Mouse (Mus musculus): ENCODE measurements around the gene Slc17a4. TPM values are rescaled to one million over a fixed set of nuclear protein-coding genes. Genes with fewer than 3 reads are reported as not detected.

Slc17a4 gene
- total RNA-seq (2012; rRNA removed): not detected in 2 replicates

GRCm38 (mm10) chr13:23914376-23915167 is at the start of gene Slc17a4:
Gene Slc17a4 (minus strand): TSS chr13:23915009.
- TF ChIP-seq CHD2 (IDR thresholded peaks at IDR 0.05; ENCODE audit: low read depth, low read length) (no peak), MAFK (IDR thresholded peaks at IDR 0.05; ENCODE audit: insufficient read depth, low read depth, low read length) (no peak), ZC3H11A (IDR thresholded peaks at IDR 0.05; ENCODE audit: borderline replicate concordance, low read depth, low read length) (no peak), HCFC1 (IDR thresholded peaks at IDR 0.05; ENCODE audit: borderline replicate concordance, insufficient read depth, low read length) (no peak), ZNF384 (IDR thresholded peaks at IDR 0.05; ENCODE audit: low read depth, low read length) (no peak)
- no peak within 1 kb of the TSS for H3K27ac ChIP-seq (ENCODE audit: insufficient read depth, low read depth, low read length, poor library complexity, severe bottlenecking)
- no peak within 1 kb of the TSS for H3K9ac ChIP-seq (ENCODE audit: insufficient read depth, low read depth, low read length, poor library complexity, severe bottlenecking)

DNA sequence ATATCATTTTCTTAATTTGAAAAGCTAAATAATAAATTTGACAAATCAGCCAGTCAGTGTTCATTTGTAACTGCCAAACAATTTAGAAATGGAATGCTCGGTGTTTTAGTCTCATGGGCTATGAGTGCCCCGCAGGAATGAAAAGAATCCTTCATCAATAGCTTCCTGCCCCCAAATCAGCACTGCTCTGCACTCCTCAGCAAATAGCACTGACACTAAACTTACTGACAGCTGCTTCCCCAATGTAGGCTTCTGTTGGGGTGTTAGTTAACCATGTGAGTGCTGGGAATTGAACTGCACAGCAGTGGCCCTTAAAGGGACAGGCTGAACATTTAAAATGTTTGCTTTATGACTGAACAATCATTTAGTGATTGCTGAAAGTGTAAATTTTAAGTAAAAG is 45.0 kb upstream of the Slc17a4 start:
- Histone ChIP-seq H3K27ac (ENCODE audit: insufficient read depth, low read depth, low read length, poor library complexity, severe bottlenecking) (no peak overlapping the region), H3K4me3 (ENCODE audit: insufficient read depth in 1 of 2, low read depth in 1 of 2, low read length in 2 of 2, poor library complexity in 1 of 2, severe bottlenecking in 1 of 2) (no peak overlapping the region), H3K9me3 (ENCODE audit: control insufficient read depth, insufficient read depth, low read depth, low read length) (no peaks in the 10 kb centered on the region), H3K9ac (ENCODE audit: insufficient read depth, low read depth, low read length, poor library complexity, severe bottlenecking) (no peak overlapping the region), H3K4me1 (ENCODE audit: control insufficient read depth in 2 of 2, insufficient read depth in 2 of 2, low read length in 2 of 2, poor library complexity in 1 of 2) (no peaks in the 10 kb centered on the region), H3K36me3 (ENCODE audit: control insufficient read depth, insufficient read depth, low read length, poor library complexity, severe bottlenecking) (no peaks in the 10 kb centered on the region)
- no peak for DNase-seq (ENCODE audit: low read depth, low spot score)
- in situ Hi-C loops (cut with MboI; ENCODE audit: low sequenced_read_pairs in 2 of 2, unreplicated experiment in 2 of 2): no loop called here
- TF ChIP-seq HCFC1 (IDR thresholded peaks at IDR 0.05; ENCODE audit: borderline replicate concordance, insufficient read depth, low read length) (no peak), CHD2 (IDR thresholded peaks at IDR 0.05; ENCODE audit: low read depth, low read length) (no peak), MAFK (IDR thresholded peaks at IDR 0.05; ENCODE audit: insufficient read depth, low read depth, low read length) (no peak), ZNF384 (IDR thresholded peaks at IDR 0.05; ENCODE audit: low read depth, low read length) (no peak), ZC3H11A (IDR thresholded peaks at IDR 0.05; ENCODE audit: borderline replicate concordance, low read depth, low read length) (no peak)

More at GRCm38 (mm10) chr13:23914376-23915167, at the start of gene Slc17a4:
- no peak for DNase-seq (ENCODE audit: low read depth, low spot score)
- no peak within 1 kb of the TSS for H3K4me3 ChIP-seq (ENCODE audit: insufficient read depth in 1 of 2, low read depth in 1 of 2, low read length in 2 of 2, poor library complexity in 1 of 2, severe bottlenecking in 1 of 2)
- H3K9me3 ChIP-seq (ENCODE audit: control insufficient read depth, insufficient read depth, low read depth, low read length): no peaks in the 10 kb centered on the region
- H3K4me1 ChIP-seq (ENCODE audit: control insufficient read depth in 2 of 2, insufficient read depth in 2 of 2, low read length in 2 of 2, poor library complexity in 1 of 2): no peaks in the 10 kb centered on the region
- in situ Hi-C loops (cut with MboI; ENCODE audit: low sequenced_read_pairs in 2 of 2, unreplicated experiment in 2 of 2): no loop called here
- H3K36me3 ChIP-seq (ENCODE audit: control insufficient read depth, insufficient read depth, low read length, poor library complexity, severe bottlenecking): no peaks in the 10 kb centered on the region

DNA sequence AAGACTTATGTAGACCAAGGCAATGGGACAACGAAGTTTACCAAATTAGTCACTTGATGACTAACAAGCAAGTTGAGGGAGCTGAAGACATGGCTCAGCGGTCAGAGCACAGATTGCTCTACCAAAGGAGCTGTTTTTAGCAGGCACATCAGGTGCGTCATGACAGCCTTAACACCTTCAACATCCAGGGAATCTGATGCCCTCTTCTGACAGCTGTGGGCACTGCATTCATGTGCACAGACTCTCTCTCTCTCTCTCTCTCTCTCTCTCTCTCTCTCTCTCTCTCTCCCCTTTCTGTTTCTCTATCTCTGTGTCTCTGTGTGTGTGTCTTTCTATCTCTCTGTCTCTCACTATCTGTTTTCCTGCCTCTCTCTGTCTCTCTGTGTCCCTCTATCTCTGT is 36.1 kb upstream of the Slc17a4 start:
- H3K9me3 ChIP-seq (ENCODE audit: control insufficient read depth, insufficient read depth, low read depth, low read length): no peaks in the 10 kb centered on the region
- no peak overlapping the region for H3K4me3 ChIP-seq (ENCODE audit: insufficient read depth in 1 of 2, low read depth in 1 of 2, low read length in 2 of 2, poor library complexity in 1 of 2, severe bottlenecking in 1 of 2)
- no peak for DNase-seq (ENCODE audit: low read depth, low spot score)
- no peaks in the 10 kb centered on the region for H3K4me1 ChIP-seq (ENCODE audit: control insufficient read depth in 2 of 2, insufficient read depth in 2 of 2, low read length in 2 of 2, poor library complexity in 1 of 2)
- no peak overlapping the region for H3K9ac ChIP-seq (ENCODE audit: insufficient read depth, low read depth, low read length, poor library complexity, severe bottlenecking)
- H3K27ac ChIP-seq (ENCODE audit: insufficient read depth, low read depth, low read length, poor library complexity, severe bottlenecking): no peak overlapping the region
- in situ Hi-C loops (cut with MboI; ENCODE audit: low sequenced_read_pairs in 2 of 2, unreplicated experiment in 2 of 2): no loop called here
- no peak for TF ChIP-seq ZNF384 (IDR thresholded peaks at IDR 0.05; ENCODE audit: low read depth, low read length)
- no peak for TF ChIP-seq CHD2 (IDR thresholded peaks at IDR 0.05; ENCODE audit: low read depth, low read length)
- no peak for TF ChIP-seq HCFC1 (IDR thresholded peaks at IDR 0.05; ENCODE audit: borderline replicate concordance, insufficient read depth, low read length)
- no peaks in the 10 kb centered on the region for H3K36me3 ChIP-seq (ENCODE audit: control insufficient read depth, insufficient read depth, low read length, poor library complexity, severe bottlenecking)

- H3K9ac ChIP-seq (ENCODE audit: insufficient read depth, low read depth, low read length, poor library complexity, severe bottlenecking): no peak overlapping the region
- DNase-seq (ENCODE audit: low read depth, low spot score): no peak
- in situ Hi-C loops (cut with MboI; ENCODE audit: low sequenced_read_pairs in 2 of 2, unreplicated experiment in 2 of 2): no loop called here
- H3K27ac ChIP-seq (ENCODE audit: insufficient read depth, low read depth, low read length, poor library complexity, severe bottlenecking): no peak overlapping the region
- H3K4me1 ChIP-seq (ENCODE audit: control insufficient read depth in 2 of 2, insufficient read depth in 2 of 2, low read length in 2 of 2, poor library complexity in 1 of 2): no peaks in the 10 kb centered on the region
- no peak overlapping the region for H3K4me3 ChIP-seq (ENCODE audit: insufficient read depth in 1 of 2, low read depth in 1 of 2, low read length in 2 of 2, poor library complexity in 1 of 2, severe bottlenecking in 1 of 2)
- no peaks in the 10 kb centered on the region for H3K9me3 ChIP-seq (ENCODE audit: control insufficient read depth, insufficient read depth, low read depth, low read length)
- no peak for TF ChIP-seq HCFC1 (IDR thresholded peaks at IDR 0.05; ENCODE audit: borderline replicate concordance, insufficient read depth, low read length)
- TF ChIP-seq CHD2 (IDR thresholded peaks at IDR 0.05; ENCODE audit: low read depth, low read length): no peak
- no peak for TF ChIP-seq ZNF384 (IDR thresholded peaks at IDR 0.05; ENCODE audit: low read depth, low read length)
- TF ChIP-seq MAFK (IDR thresholded peaks at IDR 0.05; ENCODE audit: insufficient read depth, low read depth, low read length): no peak
- TF ChIP-seq ZC3H11A (IDR thresholded peaks at IDR 0.05; ENCODE audit: borderline replicate concordance, low read depth, low read length): no peak
- H3K36me3 ChIP-seq (ENCODE audit: control insufficient read depth, insufficient read depth, low read length, poor library complexity, severe bottlenecking): no peaks in the 10 kb centered on the region
Observed at GRCm38 (mm10) chr13:23949484-23950246, 34.9 kb upstream of the Slc17a4 start.
